8 mouse cellular contexts compared by ENCODE assay signal in the genomic region with DNA sequence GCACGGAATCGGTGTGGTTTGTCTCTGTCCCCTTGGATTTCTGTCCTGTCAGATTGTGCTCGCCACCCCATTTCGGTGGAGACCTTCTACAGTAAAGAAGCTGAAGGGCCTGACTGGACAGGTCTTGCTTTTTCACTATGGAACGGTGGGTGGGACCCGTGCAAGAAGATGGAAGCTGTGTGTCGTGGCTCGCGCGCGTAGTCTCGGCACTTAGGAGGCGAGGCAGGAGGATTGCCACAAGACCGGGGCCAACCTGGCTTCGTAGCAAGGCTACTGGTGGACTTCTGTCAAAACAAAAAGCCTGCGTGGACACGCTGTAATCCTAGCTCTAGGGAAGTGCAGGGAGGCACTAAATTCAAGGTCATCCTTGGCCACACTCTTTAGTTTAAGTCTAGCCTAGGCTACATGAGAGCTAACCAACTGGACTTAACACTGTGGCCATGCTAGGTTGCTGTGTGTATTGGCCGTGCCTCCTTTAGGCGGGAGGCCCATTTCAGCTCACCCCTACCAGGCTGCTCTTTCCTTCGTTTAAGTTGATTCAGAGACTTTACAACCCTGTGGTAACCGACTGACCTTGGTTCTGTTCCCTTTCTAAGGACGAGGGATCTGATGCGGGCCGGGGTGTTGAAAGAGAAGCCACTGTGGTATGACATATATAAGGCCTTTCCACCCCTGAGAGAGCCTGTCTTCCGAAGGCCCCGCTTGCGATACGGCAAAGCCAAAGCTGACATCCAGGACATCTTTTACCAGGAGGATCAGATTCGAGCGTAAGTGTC. TPM values are rescaled to one million over a fixed set of nuclear protein-coding genes. Genes with fewer than 3 reads are reported as not detected.
DNase-seq lines count a peak whose midpoint lies in the region; ATAC-seq and TF ChIP-seq lines count a peak whose summit lies in the region.

No protein-coding gene starts in this region.

- 0 out of 2 replicates have a peak, but pooled peaks have one; percentile 3 for ATAC-seq in kidney, embryonic 14.5 days (ENCODE audit: low FRiP score, low TSS enrichment)
- ATAC-seq in heart, postnatal 0 days (ENCODE audit: insufficient read depth, low read depth), result no peak

- H3K4me3 ChIP-seq in kidney, embryonic 14.5 days (ENCODE audit: low read length), result peak overlapping the region; percentile 94
- H3K4me3 ChIP-seq in bone marrow macrophage, adult 2 months (ENCODE audit: insufficient read depth, low read length), result peak overlapping the region; percentile 82
- H3K4me3 ChIP-seq in heart, postnatal 0 days (ENCODE audit: low read depth, low read length), result peak overlapping the region; percentile 91
- H3K4me3 ChIP-seq in megakaryocyte, embryonic 14.5 days (replicated peaks), result peak overlapping the region; percentile 92

- no peaks in the 10 kb centered on the region; the same call in 1 of the 2 replicates for H3K27me3 ChIP-seq in kidney, embryonic 14.5 days (ENCODE audit: control insufficient read depth, insufficient read depth, low read length)
- no peaks in the 10 kb centered on the region for H3K27me3 ChIP-seq in heart, postnatal 0 days (ENCODE audit: control insufficient read depth, insufficient read depth, low read length)
- no peaks in the 10 kb centered on the region for H3K27me3 ChIP-seq in megakaryocyte, embryonic 14.5 days (replicated peaks)

- peak overlapping the region; percentile 55 for H3K27ac ChIP-seq in kidney, embryonic 14.5 days (ENCODE audit: low read depth, low read length)
- peak overlapping the region; percentile 47 for H3K27ac ChIP-seq in bone marrow macrophage, adult 2 months (ENCODE audit: insufficient read depth, low read depth, low read length)
- H3K27ac ChIP-seq in heart, postnatal 0 days (ENCODE audit: low read depth), result peak overlapping the region; percentile 95

- TF ChIP-seq POLR2A in bone marrow macrophage, adult 2 months (IDR thresholded peaks at IDR 0.05; ENCODE audit: borderline replicate concordance, low read depth, low read length), result no peak

- H3K9me3 ChIP-seq in kidney, embryonic 14.5 days (ENCODE audit: control insufficient read depth, low read length), result no peaks in the 10 kb centered on the region
- H3K9me3 ChIP-seq in heart, postnatal 0 days (replicated peaks; ENCODE audit: control insufficient read depth, low read length), result no peaks in the 10 kb centered on the region
- H3K9me3 ChIP-seq in megakaryocyte, embryonic 14.5 days, result no peaks in the 10 kb centered on the region

- TF ChIP-seq EP300 in heart, postnatal 0 days (IDR thresholded peaks at IDR 0.05; ENCODE audit: low read depth), result no peak

- H3K4me2 ChIP-seq in kidney, embryonic 14.5 days (replicated peaks; ENCODE audit: low read depth, low read length), result peak overlapping the region; percentile 91
- peak overlapping the region; percentile 82 for H3K4me2 ChIP-seq in heart, postnatal 0 days (ENCODE audit: low read depth, low read length)

- H3K9ac ChIP-seq in kidney, embryonic 14.5 days (ENCODE audit: low read depth, low read length), result peak overlapping the region; percentile 87
- H3K9ac ChIP-seq in heart, postnatal 0 days (replicated peaks; ENCODE audit: low read depth, low read length), result peak overlapping the region; percentile 94

- H3K4me1 ChIP-seq in kidney, embryonic 14.5 days (ENCODE audit: control insufficient read depth, insufficient read depth, low read length), result peaks cover 14% of the 10 kb centered on the region
- H3K4me1 ChIP-seq in bone marrow macrophage, adult 2 months (ENCODE audit: control insufficient read depth, insufficient read depth, low read length), result peaks cover 27% of the 10 kb centered on the region
- peaks cover 39% of the 10 kb centered on the region for H3K4me1 ChIP-seq in heart, postnatal 0 days (ENCODE audit: control insufficient read depth, insufficient read depth)
- peaks cover 55% of the 10 kb centered on the region for H3K4me1 ChIP-seq in megakaryocyte, embryonic 14.5 days

- peaks cover 12% of the 10 kb centered on the region for H3K36me3 ChIP-seq in kidney, embryonic 14.5 days (ENCODE audit: control insufficient read depth, insufficient read depth, low read length)
- peaks cover 37% of the 10 kb centered on the region for H3K36me3 ChIP-seq in heart, postnatal 0 days (replicated peaks; ENCODE audit: control insufficient read depth, insufficient read depth, low read length)
- peaks cover 34% of the 10 kb centered on the region for H3K36me3 ChIP-seq in megakaryocyte, embryonic 14.5 days (replicated peaks; ENCODE audit: low read length)

- DNase-seq in kidney, postnatal 4 days, result no peak
- no peak for DNase-seq in heart, postnatal 0 days (ENCODE audit: low spot score)
- DNase-seq in layer of hippocampus, postnatal 25 days (ENCODE audit: extremely low spot score in 1 of 2, low spot score in 1 of 2), result no peak
- no peak for DNase-seq in retina, postnatal 1 day
- no peak for DNase-seq in cerebellum, adult 9-10 months

- TF ChIP-seq CTCF in bone marrow macrophage, adult 2 months (IDR thresholded peaks at IDR 0.05; ENCODE audit: low read depth, low read length), result no peak
- no peak for TF ChIP-seq CTCF in heart, postnatal 0 days (IDR thresholded peaks at IDR 0.05; ENCODE audit: low read depth)

- WGBS in kidney, embryonic 14.5 days, result 32% methylated on average over 30 of the region's 30 CpGs
- 27% methylated on average over 30 of the region's 30 CpGs for WGBS in heart, postnatal 0 days

RNA-seq across cellular contexts. Expression of a gene that starts 0.6 kb away (rescaled TPM):
- polyA plus RNA-seq in kidney, embryonic 14.5 days (2014; fragmentation: Nextera tagmentation; extraction: Ambion mirVana), result 62.3 and 63.6 TPM in 2 replicates
- 60.4 and 67.9 TPM in 2 replicates for polyA plus RNA-seq in bone marrow macrophage, adult 2 months (2012; ENCODE audit: insufficient read depth, insufficient read length, missing spikeins)
- total RNA-seq in heart, postnatal 0 days (2014; rRNA removed; ENCODE audit: low replicate concordance), result 77.6 and 240 TPM in 2 replicates
- polyA plus RNA-seq in heart, postnatal 0 days (2015; fragmentation: Nextera tagmentation; extraction: Ambion mirVana), result 156 TPM in 2 replicates
- polyA plus RNA-seq in megakaryocyte, embryonic 14.5 days (2012; ENCODE audit: insufficient read depth, low replicate concordance), result 62.3 and 197 TPM in 2 replicates
- total RNA-seq in layer of hippocampus, postnatal 25 days (2021), result 10 to 100 TPM; 66.1 to 66.6 TPM
